Mouse (Mus musculus) erythroid progenitor cell, adult 5-6 weeks (primary cell): ENCODE data around the gene Kcnk15. TPM values are rescaled to one million over a fixed set of nuclear protein-coding genes. Genes with fewer than 3 reads are reported as not detected.
A peak's percentile ranks its signal among the peaks of the same experiment; 100 is the strongest.

ENCODE experiments used
- ATAC-seq: replicated peaks from 2 replicates; pipeline ENCODE4 v1.8.0; 2016; ENCODE audit warnings: moderate number of reproducible peaks, mild to moderate bottlenecking, moderate TSS enrichment, inconsistent platforms; ENCODE audit not compliant: poor library complexity, low FRiP score, severe bottlenecking
- total RNA-seq, 2 experiments: library from RNA; stranded (forward) in 1 of 2; stranded (reverse) in 1 of 2; fragments of 150-400 nt in 1 of 2; fragments of 186-747, 209-891 nt in 1 of 2; gene quantifications; 2 replicates each; pipeline versions ENCODE4 v1.2.3 to v1.2.4; 2015 to 2017; ENCODE audit warnings: low replicate concordance in 2 of 2

Kcnk15 gene
- total RNA-seq (2015; ENCODE audit: low replicate concordance) (not detected in 2 replicates), total RNA-seq (2017; ENCODE audit: low replicate concordance) (not detected in 2 replicates)

DNA sequence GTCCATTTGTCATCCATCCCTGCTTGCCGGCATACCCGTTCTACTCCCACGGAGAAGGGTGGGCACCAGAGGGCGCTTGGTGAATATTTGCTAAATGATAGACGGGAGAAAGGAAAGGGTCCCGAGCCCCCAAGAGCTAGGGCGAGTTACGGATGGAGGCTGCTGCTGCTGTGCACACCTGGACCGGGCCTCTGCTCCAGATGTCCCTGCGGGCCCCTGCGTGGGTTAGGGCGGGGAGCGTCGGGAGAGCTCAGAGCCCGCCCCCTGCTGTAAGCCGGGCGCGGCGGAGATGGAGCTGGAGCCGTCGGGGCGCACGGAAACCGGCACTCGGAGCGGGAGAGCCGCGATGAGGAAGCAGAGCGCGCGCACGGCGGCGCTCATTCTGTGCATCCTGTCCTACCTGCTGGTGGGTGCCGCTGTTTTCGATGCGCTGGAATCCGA, at the start of gene Kcnk15:
Kcnk15 (plus strand) TSS at position 191 of the 441 bp plus-strand sequence.
- ATAC-seq, result no peak

DNA sequence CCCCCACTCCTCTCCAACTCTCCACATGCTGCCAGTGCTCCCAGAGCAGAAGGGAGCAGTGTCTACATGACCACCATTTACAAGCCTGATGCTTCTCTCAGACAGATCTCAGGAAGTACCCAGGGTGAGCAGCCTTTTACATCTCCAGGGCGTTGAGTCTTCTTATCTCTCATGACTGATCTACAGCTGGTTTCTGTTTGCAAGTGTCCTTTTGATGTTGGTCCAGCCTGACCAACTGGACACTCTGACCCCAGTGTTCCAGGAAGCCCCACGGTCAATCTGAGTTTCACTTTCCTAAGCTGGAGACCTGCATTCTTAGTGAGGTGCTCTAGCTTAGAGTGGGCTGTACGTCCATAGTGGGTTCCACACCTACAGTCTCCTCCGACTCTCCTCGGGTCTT, 49.6 kb upstream of the Kcnk15 start:
- ATAC-seq, result no peak

DNA sequence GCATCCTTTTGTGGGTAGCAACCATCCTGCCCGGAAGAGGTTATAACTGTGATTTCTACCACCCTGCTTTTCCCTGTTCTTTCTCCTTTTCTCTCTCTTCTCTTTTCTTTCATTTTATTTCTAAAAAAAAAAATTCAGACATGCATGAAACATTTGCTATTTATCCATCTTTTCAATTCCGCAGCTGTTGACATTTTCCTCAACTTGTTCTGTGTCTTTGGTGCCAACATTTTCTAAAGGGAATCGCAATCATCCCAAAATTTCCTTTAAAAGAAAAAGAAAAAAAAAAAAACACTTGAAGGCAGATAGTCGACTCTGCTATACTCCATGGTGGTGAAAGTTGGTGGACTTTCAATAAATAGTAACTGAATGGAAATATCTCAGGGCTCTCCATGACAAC, 44.3 kb upstream of the Kcnk15 start:
- no peak for ATAC-seq

DNA sequence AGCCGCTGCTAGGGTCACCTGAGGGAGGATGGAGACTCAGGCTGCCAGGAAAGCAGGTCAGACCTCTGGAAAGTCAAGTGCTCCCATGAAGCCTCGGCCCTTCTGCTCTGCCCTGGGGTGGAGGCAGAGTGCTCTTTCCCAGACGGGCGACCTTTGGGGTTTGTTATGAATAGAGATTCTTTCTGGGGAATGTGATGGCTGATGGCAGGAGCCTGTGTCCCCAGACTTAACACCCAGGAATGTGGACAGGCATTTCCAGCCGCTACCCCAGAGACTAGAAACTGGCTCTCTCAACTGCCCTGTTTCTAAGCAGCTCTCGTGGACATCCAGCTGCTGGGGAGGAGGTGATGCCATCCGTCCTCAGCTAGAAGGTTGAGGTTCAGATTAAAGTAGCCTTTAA, 43.7 kb upstream of the Kcnk15 start:
- ATAC-seq, result no peak

DNA sequence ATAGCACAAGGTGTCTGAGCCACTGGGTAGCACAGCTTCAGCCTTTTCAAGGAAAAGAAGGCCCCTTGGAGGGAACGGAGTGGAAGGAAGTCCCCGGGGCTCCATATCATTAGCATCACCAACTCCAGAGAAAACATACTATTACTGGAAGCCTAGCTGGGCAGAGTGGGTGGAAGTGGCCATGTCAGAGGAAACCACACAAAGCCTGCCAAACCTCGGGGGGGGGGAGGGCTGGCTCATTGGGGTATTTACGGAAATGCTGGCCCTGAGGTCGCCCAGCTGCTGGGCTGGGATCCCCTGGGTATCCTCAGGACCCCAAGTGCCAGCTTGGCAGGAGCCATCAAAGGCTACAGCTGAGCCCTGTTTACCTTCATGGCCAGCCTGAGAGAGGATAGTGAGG, 40.4 kb upstream of the Kcnk15 start:
- no peak for ATAC-seq

DNA sequence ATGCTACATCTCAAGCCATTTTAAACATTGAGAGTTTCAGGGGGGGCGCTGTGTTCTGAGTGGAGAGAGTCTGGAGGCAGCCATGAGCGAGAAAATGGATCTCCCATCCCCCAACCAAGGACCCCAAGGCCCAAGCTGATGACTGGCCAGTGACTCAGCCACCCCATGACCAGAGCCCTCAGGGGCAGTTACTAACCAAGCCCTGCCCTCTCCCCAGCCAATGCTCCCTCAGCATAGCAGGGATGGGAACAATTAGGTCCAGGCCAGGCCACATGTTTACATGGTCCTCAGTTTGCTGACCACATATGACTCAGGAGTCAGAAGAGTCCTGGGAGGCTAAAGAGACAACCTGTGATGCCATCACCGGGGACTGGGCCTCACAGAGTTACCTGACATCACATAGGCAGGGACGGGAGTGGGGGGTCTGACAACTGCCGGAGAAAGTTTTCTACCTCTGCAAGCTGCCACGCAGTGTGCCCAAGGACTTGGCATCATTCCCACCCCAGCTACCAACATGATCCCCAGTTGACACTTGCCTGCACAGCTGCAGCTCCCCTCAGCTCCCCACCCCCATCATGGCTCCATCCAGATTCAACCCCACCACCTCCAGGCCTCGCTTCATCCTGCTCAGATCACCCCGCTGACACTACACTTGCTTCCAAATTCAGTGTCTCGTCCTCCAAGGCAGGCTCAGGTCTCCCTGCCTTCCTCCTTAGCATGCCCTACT, 38.5 kb upstream of the Kcnk15 start:
- no peak for ATAC-seq

DNA sequence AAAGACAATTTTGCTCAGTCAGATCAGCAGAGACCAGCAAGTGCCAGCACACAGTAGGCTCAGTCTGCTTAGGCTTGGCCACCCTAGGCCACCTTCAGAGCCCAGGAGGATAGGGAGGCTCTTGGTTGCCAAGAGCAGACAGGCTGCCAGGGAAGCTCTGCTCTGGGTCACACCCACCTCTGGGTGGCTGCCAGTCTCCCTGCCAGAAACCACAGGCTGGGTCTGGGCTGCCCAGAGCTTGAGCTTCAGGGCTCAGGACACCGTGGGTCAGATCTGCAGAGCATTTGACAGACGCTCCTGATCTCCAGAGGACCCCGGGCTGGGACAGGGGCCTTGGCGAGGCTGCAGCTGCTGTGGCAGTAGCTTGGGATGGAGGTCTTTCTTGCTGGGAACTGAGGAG, 32.8 kb upstream of the Kcnk15 start, which contains the start of gene Ccn5:
Ccn5 (plus strand) TSS at position 255 of the 400 bp plus-strand sequence.
- ATAC-seq, result no peak

DNA sequence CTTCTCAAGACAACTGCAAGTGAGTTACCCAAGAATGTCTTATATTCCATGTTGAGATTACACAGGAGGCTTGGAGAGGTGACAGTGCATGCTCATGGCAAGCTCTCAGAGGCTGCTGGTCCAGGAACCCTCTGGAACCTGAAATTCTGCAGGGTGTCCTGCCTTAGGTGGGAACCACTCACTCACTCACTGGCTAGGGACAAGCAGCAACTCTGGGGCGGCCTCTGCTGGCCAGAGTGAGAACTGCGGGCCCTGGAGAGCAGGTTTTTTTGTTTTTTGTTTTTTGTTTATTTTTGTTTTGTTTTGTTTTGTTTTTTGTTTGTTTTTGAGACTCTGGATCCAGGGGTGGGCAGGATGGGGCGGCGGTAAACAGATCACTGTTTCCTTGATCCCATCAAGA, 30.2 kb upstream of the Kcnk15 start:
- ATAC-seq, result no peak

DNA sequence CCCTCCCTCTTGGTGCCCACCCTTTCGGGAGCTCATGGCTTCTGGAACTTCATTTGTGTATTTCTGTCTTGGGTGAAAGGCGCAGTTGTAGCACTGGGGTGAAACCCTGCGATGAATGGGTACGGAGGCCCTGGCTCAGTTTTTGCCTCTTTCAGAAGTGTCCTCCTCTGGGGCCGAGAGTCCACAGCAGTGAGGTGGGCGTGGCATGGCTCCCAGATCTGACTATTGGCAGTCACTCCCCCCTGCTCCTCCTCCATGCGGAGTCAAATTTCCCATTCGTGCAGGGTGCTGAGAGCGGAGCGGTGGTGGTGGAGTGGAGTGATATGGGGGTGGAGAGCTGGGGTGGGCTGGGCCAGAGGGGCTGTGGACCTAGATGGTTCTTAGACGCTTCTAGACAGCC, 29.7 kb upstream of the Kcnk15 start:
- no peak for ATAC-seq

DNA sequence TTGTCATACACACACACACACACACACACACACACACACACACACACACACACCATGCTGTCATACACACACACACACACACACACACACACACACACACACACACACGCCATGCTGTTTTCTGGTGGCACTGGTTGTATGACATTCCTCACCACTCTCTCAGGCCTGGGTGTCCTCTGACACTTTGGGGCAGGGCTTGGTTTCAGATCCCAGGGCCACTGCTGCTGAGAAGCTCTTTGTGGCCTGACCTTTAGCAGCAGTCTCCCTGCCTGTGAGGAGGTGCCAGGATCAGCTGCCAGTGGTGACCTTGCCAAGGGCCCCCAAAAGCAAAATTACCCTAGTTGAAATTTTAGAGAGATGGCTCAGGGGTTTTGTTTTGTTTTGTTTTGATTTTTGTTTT, 27.6 kb upstream of the Kcnk15 start:
- no peak for ATAC-seq

DNA sequence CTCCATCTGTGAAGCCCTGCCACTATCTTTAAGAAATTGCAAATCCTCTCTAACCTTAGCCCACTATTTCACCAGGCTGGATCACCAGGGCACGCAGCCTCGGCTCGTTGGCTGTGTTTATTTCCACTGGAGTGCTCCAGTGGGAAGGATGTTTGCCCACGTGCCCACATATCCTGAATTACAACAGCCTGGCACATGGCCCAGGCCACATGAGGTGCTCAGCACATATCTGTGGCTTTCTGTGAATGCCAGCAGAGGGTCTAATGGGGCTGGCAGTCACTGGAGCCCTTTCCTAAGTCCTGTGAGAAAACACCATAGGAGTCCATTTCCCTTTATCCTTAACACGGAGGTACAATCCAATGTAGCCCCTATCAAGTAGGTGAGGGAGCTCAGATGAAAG, 27.0 kb upstream of the Kcnk15 start:
- ATAC-seq, result no peak

DNA sequence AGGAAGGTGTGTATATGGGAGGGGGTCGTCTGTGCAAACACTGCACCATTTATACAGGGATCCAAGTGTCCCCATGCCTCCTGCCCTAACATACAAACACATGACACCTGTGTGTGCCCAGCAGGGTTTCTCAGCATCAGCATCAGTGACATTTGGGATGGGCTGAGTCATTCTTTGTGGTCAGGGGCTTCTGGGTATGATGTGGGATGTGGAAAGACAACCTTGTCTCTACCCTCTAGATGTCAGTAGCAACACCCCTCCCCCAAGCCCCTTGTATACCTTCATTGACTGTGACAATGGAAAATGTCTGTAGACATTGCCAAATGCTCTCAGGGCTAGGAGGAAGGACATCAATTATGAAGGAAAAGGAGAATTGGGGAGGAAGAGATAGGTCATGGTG, 22.3 kb upstream of the Kcnk15 start:
- no peak for ATAC-seq

DNA sequence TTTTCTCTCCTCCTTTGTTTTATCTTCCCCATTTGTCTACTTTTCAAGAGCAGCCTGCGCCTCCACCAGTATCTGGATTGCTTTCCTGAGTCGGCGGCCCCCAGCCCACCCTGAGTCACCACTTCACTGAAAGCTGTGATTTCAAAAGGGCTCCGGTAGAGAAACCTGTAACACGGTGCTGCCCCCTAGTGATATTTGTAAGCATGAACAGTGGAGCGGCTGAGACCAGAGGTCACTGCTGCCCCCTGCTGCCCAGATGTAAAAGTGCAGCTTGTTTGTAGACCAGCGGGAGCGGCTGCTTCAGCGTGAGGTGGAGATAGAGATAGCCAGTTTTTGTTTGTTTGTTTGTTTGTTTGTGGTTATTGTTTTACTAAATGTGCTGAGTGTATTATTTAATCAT, 15.4 kb upstream of the Kcnk15 start:
- peak; percentile 90 for ATAC-seq

DNA sequence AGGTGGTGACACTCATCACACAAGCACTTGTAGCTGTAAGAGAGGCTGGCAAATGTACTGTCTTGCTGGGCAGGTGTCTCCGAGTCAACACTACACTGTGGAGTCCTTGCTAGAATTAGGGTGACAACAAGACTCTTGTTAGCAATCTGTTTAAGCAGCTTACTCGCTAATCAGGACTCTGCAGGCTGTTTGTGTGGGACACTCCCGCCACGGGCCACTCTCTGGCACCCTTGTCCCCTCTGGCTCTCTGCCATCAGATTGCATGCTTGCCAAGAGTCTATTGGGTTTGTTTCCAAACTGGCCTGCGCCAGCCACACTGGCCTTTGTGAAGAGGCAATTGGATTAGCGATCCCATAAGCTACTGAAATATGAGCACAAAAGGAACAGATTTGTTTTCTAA, 13.9 kb upstream of the Kcnk15 start:
- no peak for ATAC-seq

DNA sequence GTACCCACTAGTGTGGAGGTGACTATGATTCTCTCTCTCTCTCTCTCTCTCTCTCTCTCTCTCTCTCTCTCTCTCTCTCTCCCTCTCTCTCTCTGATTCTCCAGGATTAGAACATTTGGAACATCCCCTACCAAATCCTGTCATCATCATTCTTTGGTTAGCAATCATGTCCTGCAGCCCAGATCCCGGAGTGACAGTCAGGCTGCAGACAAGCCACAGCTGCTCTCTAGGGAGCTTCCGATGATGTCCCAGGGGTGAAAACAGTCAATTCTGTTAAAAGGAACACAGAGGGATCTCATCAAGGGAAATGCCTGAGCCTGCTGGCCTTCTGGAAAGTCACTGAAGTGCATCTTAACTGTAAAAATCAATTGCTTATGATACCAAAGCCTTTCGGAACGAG, 11.4 kb upstream of the Kcnk15 start:
- ATAC-seq, result no peak

DNA sequence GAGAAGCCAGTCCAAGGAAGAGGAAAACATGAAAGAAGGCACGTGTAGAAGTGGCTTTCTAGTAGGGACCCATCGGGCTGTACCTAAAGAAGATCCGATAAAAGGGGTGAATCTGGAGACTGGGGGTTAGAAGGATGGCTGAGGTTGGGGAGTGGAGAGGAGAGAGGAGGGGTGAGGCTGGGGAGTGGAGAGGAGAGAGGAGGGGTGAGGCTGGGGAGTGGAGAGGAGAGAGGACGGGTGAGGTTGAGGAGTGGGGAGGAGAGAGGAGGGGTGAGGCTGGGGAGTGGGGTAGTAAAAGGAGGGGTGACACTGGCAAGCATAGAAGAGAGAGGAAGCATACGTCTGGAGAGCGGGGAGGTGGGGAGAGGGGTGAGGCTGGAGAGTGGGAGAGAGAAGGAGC, 3.8 kb downstream of the Kcnk15 start:
- ATAC-seq, result 0 out of 2 replicates have a peak, but pooled peaks have one; percentile 43

DNA sequence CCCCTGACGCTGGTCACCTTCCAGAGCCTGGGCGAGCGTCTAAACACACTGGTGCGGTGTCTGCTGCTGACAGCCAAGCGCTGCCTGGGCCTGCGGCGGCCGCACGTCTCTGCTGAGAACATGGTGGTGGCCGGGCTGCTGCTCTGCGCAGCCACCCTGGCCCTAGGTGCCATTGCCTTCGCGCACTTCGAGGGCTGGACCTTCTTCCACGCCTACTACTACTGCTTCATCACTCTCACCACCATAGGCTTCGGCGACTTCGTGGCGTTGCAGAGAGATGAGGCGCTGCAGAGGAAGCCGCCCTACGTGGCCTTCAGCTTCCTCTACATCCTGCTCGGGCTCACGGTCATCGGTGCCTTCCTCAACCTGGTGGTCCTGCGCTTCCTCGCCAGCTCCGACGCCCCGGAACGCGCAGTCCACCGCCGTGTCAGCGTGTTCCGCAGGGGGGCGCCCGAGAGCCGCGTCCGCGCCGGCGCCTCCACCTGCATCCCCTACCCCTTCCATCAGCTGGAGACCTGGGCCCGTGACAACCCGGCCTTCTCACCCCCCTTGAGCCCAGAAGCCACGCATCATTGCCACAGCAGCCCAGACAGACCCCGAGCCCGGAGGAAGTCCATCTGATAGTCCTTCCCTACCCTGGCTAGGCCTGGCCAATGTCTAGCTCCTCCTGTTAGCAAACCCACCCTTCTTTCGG, 5.0 kb downstream of the Kcnk15 start:
- no peak for ATAC-seq

DNA sequence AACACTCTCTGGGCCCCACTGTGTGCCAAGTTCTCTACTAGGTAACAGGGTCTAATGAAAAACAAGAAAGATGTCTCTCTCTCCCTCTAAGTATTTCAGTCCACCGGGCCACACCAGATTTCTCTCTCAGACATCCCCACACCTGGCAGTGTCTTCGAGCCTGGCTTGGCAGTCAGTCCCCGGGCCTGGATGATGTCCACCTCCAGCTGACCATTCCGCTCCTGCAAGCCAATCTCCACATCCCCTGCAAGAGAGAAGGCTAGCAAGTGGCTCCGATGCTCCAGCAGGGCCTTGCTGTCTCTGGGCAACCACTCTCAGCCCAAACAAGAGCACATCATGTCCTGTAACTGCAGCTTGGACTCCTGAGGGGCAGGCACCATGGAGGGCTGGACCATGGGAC, 11.9 kb downstream of the Kcnk15 start:
- ATAC-seq, result no peak

DNA sequence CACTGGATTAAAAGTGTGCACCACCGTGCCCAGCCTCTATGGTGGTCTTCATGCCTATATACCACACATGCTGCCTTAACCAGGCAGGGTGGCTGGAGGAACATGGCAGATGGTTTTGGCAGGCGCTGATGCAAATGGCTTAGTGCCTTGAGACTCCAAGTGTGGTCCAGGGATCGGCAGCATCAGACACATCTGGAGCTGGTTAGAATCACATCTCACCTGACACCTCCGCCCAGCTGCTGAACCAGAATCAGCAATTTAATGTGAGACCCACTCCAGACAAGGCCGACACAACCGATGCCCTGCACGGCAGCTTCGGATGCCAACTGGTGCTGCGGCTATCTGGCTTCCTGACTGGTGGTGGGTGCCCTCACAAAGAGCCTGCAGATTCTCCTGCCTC, 12.6 kb downstream of the Kcnk15 start:
- ATAC-seq, result no peak

DNA sequence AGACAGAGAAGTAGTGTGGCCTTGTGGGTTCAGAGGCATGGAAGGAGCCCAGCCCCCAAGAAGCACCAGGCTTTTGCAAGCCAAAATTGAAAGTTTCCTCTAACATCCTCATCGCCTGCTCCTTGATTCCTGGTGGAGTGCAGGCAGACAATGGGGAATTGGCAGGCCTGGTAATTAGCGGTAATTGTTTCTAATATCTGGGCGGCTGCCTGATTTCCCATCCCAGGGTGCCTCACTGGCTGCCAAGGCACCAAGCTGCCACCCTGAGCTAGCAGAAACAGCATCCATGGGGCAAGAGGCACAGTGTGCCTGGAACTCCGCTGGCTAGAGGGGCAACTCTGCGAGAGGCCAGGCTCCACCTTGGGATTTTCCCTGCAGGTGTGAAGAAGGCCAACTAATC, 16.3 kb downstream of the Kcnk15 start:
- no peak for ATAC-seq

DNA sequence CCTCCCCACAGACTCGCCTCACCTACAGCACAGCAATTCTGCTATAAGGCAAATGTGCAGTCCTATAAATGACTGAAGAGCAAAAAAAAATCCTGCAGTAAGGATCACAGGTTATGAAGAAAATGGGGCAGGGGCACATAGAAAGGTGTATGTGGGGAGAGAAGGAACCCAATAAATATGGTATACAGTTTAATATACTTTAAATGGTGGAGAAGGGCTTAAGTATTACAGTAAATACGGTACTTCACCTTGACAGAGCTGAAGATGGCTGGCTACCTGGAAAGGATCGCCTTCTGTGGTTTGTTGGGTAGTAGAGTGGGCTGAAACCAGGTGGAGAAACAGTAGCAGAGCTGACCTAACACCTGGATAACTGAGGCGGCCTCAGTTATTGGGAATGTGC, 17.8 kb downstream of the Kcnk15 start:
- no peak for ATAC-seq
